Mouse (Mus musculus): ENCODE measurements around the gene Abhd17a. TPM values are rescaled to one million over a fixed set of nuclear protein-coding genes. Genes with fewer than 3 reads are reported as not detected.
A peak's percentile ranks its signal among the peaks of the same experiment; 100 is the strongest.

Abhd17a gene
- total and polyA plus RNA-seq, 2 experiments, result 45.7 to 194 TPM

- Histone ChIP-seq H3K27ac (replicated peaks; ENCODE audit: insufficient read depth, low read depth, low read length) (peak overlapping the region; percentile 87), H3K36me3 (ENCODE audit: control insufficient read depth, insufficient read depth, low read length) (no peaks in the 10 kb centered on the region), H3K27me3 (ENCODE audit: control insufficient read depth, insufficient read depth, low read length) (no peaks in the 10 kb centered on the region), H3K4me3 (ENCODE audit: insufficient read depth, low read depth, low read length) (no peak overlapping the region), H3K79me2 (ENCODE audit: control insufficient read depth, insufficient read depth, low read length) (peaks cover 27% of the 10 kb centered on the region), H3K9ac (ENCODE audit: low read depth, low read length) (no peak overlapping the region), H3K4me1 (ENCODE audit: control insufficient read depth, insufficient read depth, low read length) (peaks cover 23% of the 10 kb centered on the region)
- WGBS, result 76% methylated on average over 9 of the region's 9 CpGs
- peak; percentile 24 for DNase-seq (ENCODE audit: extremely low read depth, low read depth, low spot score)
- no peak for TF ChIP-seq CTCF (IDR thresholded peaks at IDR 0.05; ENCODE audit: low read depth, low read length)
- no peak for TF ChIP-seq POLR2A (IDR thresholded peaks at IDR 0.05; ENCODE audit: extremely low read depth, insufficient read depth, low read length)
Measured at GRCm38 (mm10) chr10:80620365-80620764, 30.2 kb upstream of the Abhd17a start.

GRCm38 (mm10) chr10:80619465-80620244 is 29.5 kb upstream of the Abhd17a start:
- Histone ChIP-seq H3K4me3 (ENCODE audit: insufficient read depth, low read depth, low read length) (no peak overlapping the region), H3K27ac (replicated peaks; ENCODE audit: insufficient read depth, low read depth, low read length) (peak overlapping the region; percentile 87), H3K27me3 (ENCODE audit: control insufficient read depth, insufficient read depth, low read length) (no peaks in the 10 kb centered on the region), H3K4me1 (ENCODE audit: control insufficient read depth, insufficient read depth, low read length) (peaks cover 16% of the 10 kb centered on the region), H3K36me3 (ENCODE audit: control insufficient read depth, insufficient read depth, low read length) (no peaks in the 10 kb centered on the region), H3K9ac (ENCODE audit: low read depth, low read length) (no peak overlapping the region), H3K79me2 (ENCODE audit: control insufficient read depth, insufficient read depth, low read length) (peaks cover 20% of the 10 kb centered on the region)
- no peak for TF ChIP-seq CTCF (IDR thresholded peaks at IDR 0.05; ENCODE audit: low read depth, low read length)
- TF ChIP-seq POLR2A (IDR thresholded peaks at IDR 0.05; ENCODE audit: extremely low read depth, insufficient read depth, low read length), result no peak
- peak; percentile 98 for DNase-seq (ENCODE audit: extremely low read depth, low read depth, low spot score)
- WGBS, result 26% methylated on average over 8 of the region's 8 CpGs

DNA sequence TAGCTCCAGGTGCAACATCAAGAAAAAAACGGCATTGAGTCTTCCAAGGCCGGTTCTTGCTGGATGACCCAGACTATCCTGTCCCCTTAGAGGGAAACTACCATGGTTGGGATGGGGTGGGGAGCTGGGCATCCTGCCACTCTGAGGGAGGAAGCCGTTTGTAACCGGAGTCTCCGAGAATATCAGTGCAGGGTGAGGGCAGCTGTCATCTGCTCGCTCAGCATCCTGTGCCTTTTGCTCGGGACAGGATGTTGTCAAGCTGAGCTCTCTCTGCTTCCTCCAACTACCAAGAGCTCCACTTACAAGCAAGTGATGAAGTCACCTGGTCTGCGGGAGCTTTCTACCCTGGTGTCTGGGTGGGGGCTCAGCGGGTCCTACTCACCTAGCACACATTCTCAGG is 28.0 kb upstream of the Abhd17a start:
- TF ChIP-seq POLR2A (IDR thresholded peaks at IDR 0.05; ENCODE audit: extremely low read depth, insufficient read depth, low read length) (no peak), CTCF (IDR thresholded peaks at IDR 0.05; ENCODE audit: low read depth, low read length) (no peak)
- Histone ChIP-seq H3K79me2 (ENCODE audit: control insufficient read depth, insufficient read depth, low read length) (peaks cover 6% of the 10 kb centered on the region; the same call in 1 of the 2 replicates), H3K27me3 (ENCODE audit: control insufficient read depth, insufficient read depth, low read length) (no peaks in the 10 kb centered on the region), H3K4me1 (ENCODE audit: control insufficient read depth, insufficient read depth, low read length) (peaks cover 13% of the 10 kb centered on the region; the same call in 1 of the 2 replicates), H3K9ac (ENCODE audit: low read depth, low read length) (no peak overlapping the region), H3K36me3 (ENCODE audit: control insufficient read depth, insufficient read depth, low read length) (no peaks in the 10 kb centered on the region), H3K27ac (replicated peaks; ENCODE audit: insufficient read depth, low read depth, low read length) (peak overlapping the region; percentile 39; the same call in 1 of the 2 replicates), H3K4me3 (ENCODE audit: insufficient read depth, low read depth, low read length) (no peak overlapping the region)
- DNase-seq (ENCODE audit: extremely low read depth, low read depth, low spot score), result no peak
- WGBS, result 72% methylated on average over 9 of the region's 9 CpGs

DNA sequence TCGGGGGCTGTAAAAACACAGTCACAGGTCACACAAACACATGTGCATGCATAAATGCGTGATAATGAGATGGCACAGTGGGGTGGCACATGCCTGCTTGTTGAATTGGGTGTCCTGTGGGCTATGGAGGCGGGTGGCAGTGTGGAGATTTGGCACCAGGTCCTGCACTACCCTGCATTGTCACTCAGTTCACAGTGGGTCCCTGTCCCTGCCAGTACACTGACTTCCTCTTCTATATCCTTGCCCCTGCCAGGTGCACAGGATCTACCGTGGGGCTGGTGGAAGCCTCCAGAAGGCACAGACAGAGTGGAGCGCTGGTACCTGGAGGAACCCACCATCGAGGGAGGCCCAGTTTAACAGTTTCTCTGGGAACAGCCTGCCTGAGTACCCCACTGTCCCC is 24.2 kb upstream of the Abhd17a start:
- Histone ChIP-seq H3K27ac (replicated peaks; ENCODE audit: insufficient read depth, low read depth, low read length) (no peak overlapping the region), H3K27me3 (ENCODE audit: control insufficient read depth, insufficient read depth, low read length) (no peaks in the 10 kb centered on the region), H3K9ac (ENCODE audit: low read depth, low read length) (no peak overlapping the region), H3K79me2 (ENCODE audit: control insufficient read depth, insufficient read depth, low read length) (no peaks in the 10 kb centered on the region), H3K36me3 (ENCODE audit: control insufficient read depth, insufficient read depth, low read length) (no peaks in the 10 kb centered on the region), H3K4me1 (ENCODE audit: control insufficient read depth, insufficient read depth, low read length) (peaks cover 6% of the 10 kb centered on the region; the same call in 1 of the 2 replicates), H3K4me3 (ENCODE audit: insufficient read depth, low read depth, low read length) (no peak overlapping the region)
- TF ChIP-seq CTCF (IDR thresholded peaks at IDR 0.05; ENCODE audit: low read depth, low read length) (no peak), POLR2A (IDR thresholded peaks at IDR 0.05; ENCODE audit: extremely low read depth, insufficient read depth, low read length) (no peak)
- DNase-seq (ENCODE audit: extremely low read depth, low read depth, low spot score), result no peak
- 91% methylated on average over 6 of the region's 6 CpGs for WGBS

GRCm38 (mm10) chr10:80613821-80614220 is 23.7 kb upstream of the Abhd17a start:
- Histone ChIP-seq H3K4me1 (ENCODE audit: control insufficient read depth, insufficient read depth, low read length) (peaks cover 6% of the 10 kb centered on the region; the same call in 1 of the 2 replicates), H3K27ac (replicated peaks; ENCODE audit: insufficient read depth, low read depth, low read length) (no peak overlapping the region), H3K4me3 (ENCODE audit: insufficient read depth, low read depth, low read length) (no peak overlapping the region), H3K79me2 (ENCODE audit: control insufficient read depth, insufficient read depth, low read length) (no peaks in the 10 kb centered on the region), H3K9ac (ENCODE audit: low read depth, low read length) (no peak overlapping the region), H3K27me3 (ENCODE audit: control insufficient read depth, insufficient read depth, low read length) (no peaks in the 10 kb centered on the region), H3K36me3 (ENCODE audit: control insufficient read depth, insufficient read depth, low read length) (no peaks in the 10 kb centered on the region)
- TF ChIP-seq CTCF (IDR thresholded peaks at IDR 0.05; ENCODE audit: low read depth, low read length), result no peak
- no peak for TF ChIP-seq POLR2A (IDR thresholded peaks at IDR 0.05; ENCODE audit: extremely low read depth, insufficient read depth, low read length)
- 53% methylated on average over 3 of the region's 3 CpGs for WGBS
- DNase-seq (ENCODE audit: extremely low read depth, low read depth, low spot score), result no peak

- no peak for DNase-seq (ENCODE audit: extremely low read depth, low read depth, low spot score)
- Histone ChIP-seq H3K79me2 (ENCODE audit: control insufficient read depth, insufficient read depth, low read length) (peaks cover 8% of the 10 kb centered on the region), H3K27ac (replicated peaks; ENCODE audit: insufficient read depth, low read depth, low read length) (no peak overlapping the region), H3K27me3 (ENCODE audit: control insufficient read depth, insufficient read depth, low read length) (no peaks in the 10 kb centered on the region), H3K4me1 (ENCODE audit: control insufficient read depth, insufficient read depth, low read length) (peaks cover 6% of the 10 kb centered on the region; the same call in 1 of the 2 replicates), H3K4me3 (ENCODE audit: insufficient read depth, low read depth, low read length) (no peak overlapping the region), H3K9ac (ENCODE audit: low read depth, low read length) (no peak overlapping the region), H3K36me3 (ENCODE audit: control insufficient read depth, insufficient read depth, low read length) (no peaks in the 10 kb centered on the region)
- 93% methylated on average over 3 of the region's 3 CpGs for WGBS
- TF ChIP-seq POLR2A (IDR thresholded peaks at IDR 0.05; ENCODE audit: extremely low read depth, insufficient read depth, low read length), result no peak
- TF ChIP-seq CTCF (IDR thresholded peaks at IDR 0.05; ENCODE audit: low read depth, low read length), result no peak
Measured at GRCm38 (mm10) chr10:80611905-80612304, 21.8 kb upstream of the Abhd17a start.

Data from liver, adult 2 months (tissue).